Mouse (Mus musculus) hematopoietic stem cell, adult 5-6 weeks (primary cell): ENCODE results near the gene Pear1. TPM values are rescaled to one million over a fixed set of nuclear protein-coding genes. Genes with fewer than 3 reads are reported as not detected.
A peak's percentile ranks its signal among the peaks of the same experiment; 100 is the strongest.
"Not testable (repeated sequence)": the region's sequence is repeated elsewhere in the genome, so short reads cannot be mapped to it uniquely, and the experiment has no call there.

Source experiments
- ATAC-seq, 2 experiments: fragments of 125-278 bp in 1 of 2; replicated peaks in 1 of 2; 2 replicates each; pipeline ENCODE4 v1.8.0; 2016 to 2017; ENCODE audit warnings: inconsistent platforms in 2 of 2, mild to moderate bottlenecking in 2 of 2, moderate number of reproducible peaks in 2 of 2, low read depth in 1 of 2, moderate TSS enrichment in 1 of 2; ENCODE audit not compliant: low FRiP score in 2 of 2, poor library complexity in 2 of 2, severe bottlenecking in 2 of 2, insufficient read depth in 1 of 2, low TSS enrichment in 1 of 2
- total RNA-seq: library from RNA; stranded (forward); fragments of 172-1452, 232-1000 nt; gene quantifications from 2 replicates; pipeline ENCODE4 v1.2.3, GENCODE M21; 2017

Pear1 gene
- total RNA-seq: 17.9 and 24.6 TPM in 2 replicates

DNA sequence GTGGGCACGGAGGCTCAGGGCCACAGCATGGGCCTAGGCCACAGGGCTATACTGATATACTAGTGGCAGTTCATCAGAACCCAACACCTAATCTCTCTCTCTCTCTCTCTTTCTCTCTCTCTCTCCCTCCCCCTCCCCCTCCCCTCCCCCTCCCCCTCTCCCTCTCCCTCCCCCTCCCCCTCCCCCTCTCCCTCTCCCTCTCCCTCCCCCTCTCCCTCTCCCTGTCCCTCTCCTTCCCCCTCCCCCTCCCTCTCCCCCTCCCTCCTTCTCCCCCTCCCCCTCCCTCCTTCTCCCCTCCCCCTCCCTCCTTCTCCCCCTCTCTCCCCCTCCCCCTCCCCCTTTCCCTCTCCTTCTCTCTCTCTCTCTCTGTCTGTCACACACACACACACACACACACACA, at the start of gene Pear1:
Pear1 (minus strand) TSS at position 101 of the 400 bp plus-strand sequence.
- ATAC-seq: not testable (repeated sequence)

- not testable (repeated sequence) for ATAC-seq
These were observed 40.0 kb upstream of the Pear1 start for GRCm38 (mm10) chr3:87864111-87864510.

DNA sequence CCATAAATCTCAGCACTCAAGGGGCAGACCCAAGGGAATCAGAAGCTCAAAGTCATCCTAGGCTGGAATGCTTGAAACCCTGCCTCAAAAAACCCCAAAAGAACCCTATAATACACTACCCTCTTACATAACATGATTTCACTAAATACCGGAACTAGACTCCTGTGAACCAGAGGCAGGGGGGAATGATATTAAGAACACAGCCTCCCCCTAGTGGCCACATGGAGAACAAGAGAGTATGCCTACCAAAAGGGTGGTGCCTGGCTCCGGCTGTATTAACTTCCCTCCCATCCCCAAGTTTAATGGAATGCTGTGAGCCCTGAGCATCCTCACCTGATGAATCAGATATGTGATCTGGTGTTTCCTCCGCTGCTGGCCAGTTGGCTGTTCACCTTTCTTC, 35.7 kb upstream of the Pear1 start:
- ATAC-seq: peak; percentile 87 to 93; a peak in 3 of 4 replicates

DNA sequence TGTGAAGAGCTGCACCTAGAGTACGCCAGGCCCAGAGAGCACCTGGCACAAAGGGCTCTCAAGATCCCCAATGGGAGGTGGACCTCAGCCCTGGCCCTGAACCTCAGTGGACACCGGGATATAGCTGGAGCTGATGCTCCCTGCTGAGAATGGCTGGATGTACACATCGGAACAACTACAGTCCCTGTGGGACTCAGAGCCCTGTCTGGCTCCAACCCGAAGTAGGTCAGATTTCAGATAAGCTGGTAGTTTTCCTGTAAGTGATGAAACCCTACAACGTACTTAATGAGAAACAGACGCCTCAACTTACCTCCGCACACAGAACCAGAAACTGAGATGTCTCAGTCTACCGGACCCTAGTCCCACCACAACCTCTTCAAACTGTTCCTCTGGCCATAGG, 33.6 kb upstream of the Pear1 start:
- ATAC-seq: no peak

GRCm38 (mm10) chr3:87855936-87856335, 31.8 kb upstream of the Pear1 start:
- no peak for ATAC-seq

GRCm38 (mm10) chr3:87854795-87855568, 30.9 kb upstream of the Pear1 start:
- no peak for ATAC-seq

DNA sequence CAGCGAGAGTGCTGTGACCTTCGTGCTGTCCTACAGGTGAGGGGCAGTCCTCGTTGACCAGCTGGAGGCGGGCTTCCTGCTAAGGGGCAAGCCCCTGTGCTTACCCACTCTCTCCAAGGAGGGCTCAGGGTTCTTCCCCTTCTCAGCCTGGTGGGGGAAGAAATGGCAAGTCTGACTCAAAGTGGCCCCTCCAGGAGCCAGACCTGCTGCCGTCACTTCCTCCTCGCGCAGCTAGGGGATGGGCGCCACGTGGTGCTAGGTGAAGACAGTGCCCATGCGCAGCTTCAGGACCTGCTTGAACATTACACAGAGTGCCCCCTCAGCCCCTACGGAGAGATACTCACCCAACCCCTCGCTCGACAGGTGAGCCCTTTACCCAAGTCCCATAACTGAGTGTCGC, 25.0 kb upstream of the Pear1 start:
- 0 out of 4 replicates have a peak, but pooled peaks of 1 of the 2 experiments have one; percentile 20 for ATAC-seq

DNA sequence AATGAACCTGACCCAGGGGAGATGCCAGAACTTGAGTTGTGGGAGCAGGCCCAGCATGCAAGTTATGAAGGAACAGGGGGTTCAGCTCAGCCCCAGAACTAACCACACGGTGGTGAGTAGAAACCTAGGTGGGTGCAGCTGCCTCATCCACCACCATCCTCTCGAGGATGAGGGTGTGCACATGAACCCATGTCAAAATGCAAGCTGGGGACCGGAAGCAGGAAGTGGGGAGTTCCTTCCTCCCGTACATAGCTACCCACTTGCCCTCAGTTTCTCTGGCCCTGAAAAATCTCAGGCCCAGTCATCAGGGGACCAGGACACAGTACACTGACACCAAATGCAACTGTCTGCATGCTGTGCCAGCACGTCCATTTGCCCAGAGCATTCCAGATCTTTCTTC, 23.6 kb upstream of the Pear1 start:
- ATAC-seq: no peak; a peak in 1 of 4 replicates

GRCm38 (mm10) chr3:87846650-87847110, 22.6 kb upstream of the Pear1 start, which contains the start of gene Sh2d2a:
Gene Sh2d2a, plus strand, starts transcription at chr3:87846755.
- no peak for ATAC-seq

- ATAC-seq: no peak
These were observed 22.1 kb upstream of the Pear1 start for GRCm38 (mm10) chr3:87846186-87846585.

DNA sequence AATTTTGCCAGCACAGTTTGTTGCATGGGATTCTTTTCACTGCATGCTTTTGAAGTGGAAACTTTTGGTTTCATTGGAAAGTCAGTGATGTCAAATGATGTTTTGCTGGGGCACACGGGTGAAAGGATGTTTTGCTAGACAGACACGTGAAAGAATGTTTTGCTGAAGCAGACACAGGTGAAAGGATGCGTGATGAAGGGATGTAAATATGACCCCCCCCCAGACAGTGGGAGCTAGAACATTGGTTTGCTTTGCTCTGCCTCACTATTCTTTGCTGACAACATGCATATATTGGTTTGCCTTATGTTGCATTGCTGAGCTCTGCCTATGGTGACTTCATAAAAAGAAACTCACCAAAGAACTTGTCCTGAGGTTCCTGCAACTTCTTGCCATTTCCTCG, 20.9 kb upstream of the Pear1 start:
- ATAC-seq: no peak

GRCm38 (mm10) chr3:87840858-87841257, 16.8 kb upstream of the Pear1 start:
- no peak for ATAC-seq

GRCm38 (mm10) chr3:87838622-87839021, 14.5 kb upstream of the Pear1 start:
- ATAC-seq: peak; percentile 67 to 86

DNA sequence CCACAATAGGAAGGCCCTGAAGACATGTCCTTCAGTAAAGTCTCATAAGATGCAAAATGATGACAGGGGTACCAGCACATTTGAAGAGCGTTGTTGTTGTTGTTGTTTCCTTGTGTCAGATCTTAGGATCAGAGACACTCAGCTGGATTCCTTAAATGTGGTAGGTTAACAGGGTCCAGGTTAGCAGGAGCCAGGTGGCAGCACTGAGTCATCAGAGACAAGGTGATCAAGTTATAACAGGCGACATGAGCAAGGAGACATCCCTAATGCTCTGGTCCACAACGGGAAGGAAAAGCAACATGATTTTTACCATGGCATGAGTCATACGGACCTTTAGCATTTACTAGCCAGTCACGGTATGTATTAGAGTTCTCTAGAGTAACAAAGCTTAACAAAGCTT, 9.4 kb upstream of the Pear1 start:
- no peak for ATAC-seq

DNA sequence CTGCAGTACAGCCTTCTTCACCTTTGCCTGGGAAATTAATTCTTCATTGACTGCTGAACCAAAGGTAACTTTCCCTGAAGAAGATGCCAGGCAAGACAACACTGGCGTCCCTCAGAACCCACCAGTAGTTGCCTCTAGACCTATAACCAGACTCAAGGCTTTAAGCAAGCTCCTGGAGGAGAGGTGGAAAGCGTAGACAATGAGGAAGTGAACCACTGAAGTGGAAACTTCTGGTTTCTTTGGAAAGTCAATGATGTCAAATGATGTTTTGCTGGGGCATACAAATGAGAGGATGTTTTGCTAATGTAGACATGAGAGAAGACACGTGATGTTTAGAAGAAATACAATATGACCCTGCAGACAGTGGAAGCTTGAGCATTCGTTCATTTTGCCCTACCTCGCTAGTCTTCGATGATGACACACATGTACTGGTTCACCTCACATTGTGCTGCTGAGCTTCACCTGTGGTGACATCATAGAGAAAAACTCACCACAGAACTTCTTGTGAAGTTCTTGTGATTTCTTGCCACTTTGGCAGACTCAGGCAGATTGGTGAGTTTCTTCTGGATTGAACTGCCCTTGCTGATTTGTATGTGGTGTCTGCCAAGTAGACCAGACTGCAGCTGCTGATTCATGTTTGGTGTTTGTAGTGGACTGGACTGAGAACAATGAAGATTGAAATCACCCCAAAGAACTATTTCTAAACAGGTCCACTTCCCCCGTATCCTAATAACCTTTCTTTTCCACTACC, 8.2 kb upstream of the Pear1 start:
- no peak for ATAC-seq

DNA sequence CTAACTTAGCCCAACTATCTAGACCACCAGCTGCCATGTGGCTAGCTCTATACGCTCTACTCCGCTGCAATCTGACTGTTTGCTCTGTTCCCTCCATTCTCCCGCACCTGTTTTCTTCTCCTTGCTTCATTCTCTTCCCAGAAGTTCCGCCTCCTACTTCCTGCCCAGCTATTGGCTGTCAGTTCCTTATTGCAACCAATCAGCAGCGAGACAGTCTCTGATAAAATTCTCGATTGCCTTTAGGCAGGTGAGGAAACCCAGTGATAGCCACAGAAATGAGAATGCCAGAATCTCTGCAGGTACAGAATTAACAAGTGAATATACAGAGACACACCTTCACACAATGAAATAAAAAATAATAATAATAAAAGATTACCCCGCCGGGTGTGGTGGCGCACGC, 4.9 kb upstream of the Pear1 start:
- ATAC-seq: no peak

GRCm38 (mm10) chr3:87828435-87828834, 4.3 kb upstream of the Pear1 start:
- ATAC-seq: peak; percentile 56 to 62; a peak in 3 of 4 replicates

DNA sequence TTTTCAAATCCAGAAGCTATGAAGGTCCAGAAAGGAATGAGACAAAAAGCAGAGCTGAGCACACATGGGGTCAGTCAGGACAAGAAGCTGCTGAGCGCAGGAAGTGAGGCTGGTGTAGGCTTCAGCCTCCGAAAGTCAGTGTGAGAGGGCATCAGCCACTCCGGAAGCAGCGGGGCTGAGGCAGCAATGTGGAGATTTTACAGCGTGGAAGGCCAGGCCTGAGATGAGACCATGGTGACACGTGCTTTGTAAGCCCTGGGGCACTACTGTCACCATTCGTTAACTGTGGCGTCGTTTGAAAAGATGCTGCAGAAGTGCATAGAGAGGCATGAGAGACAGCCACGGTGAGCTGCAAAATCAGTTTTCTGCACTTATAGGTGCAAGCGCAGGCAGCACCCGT, 5.9 kb downstream of the Pear1 start:
- ATAC-seq: no peak
